Mouse (Mus musculus): ENCODE measurements around the gene Vmn1r179.

GRCm38 (mm10) chr7:23926678-23927077, at the start of gene Vmn1r179:
- TF ChIP-seq CTCF (IDR thresholded peaks at IDR 0.05; ENCODE audit: low read depth) (no peak), EP300 (IDR thresholded peaks at IDR 0.05; ENCODE audit: low read depth) (no peak)
